Mouse (Mus musculus) hindbrain, embryonic 12.5 days (tissue): ENCODE results near the gene Lta. TPM values are rescaled to one million over a fixed set of nuclear protein-coding genes. Genes with fewer than 3 reads are reported as not detected.
A peak's percentile ranks its signal among the peaks of the same experiment; 100 is the strongest.

Experiments used
- ATAC-seq: fragments of 200-750 bp; cut with Nextera tagmentation; 2 replicates; pipeline ENCODE4 v1.8.0; 2017; ENCODE audit warnings: moderate TSS enrichment; ENCODE audit not compliant: low FRiP score
- H3K27ac ChIP-seq: fragments of 300-500 bp; sonication (generic); 2 replicates; pipeline ENCODE4 v1.5.1; 2016; ENCODE audit warnings: mild to moderate bottlenecking
- H3K27me3 ChIP-seq: fragments of 300-500 bp; sonication (generic); 2 replicates; pipeline ENCODE4 v1.6.1; 2016; ENCODE audit warnings: mild to moderate bottlenecking
- H3K36me3 ChIP-seq: fragments of 300-500 bp; sonication (generic); 2 replicates; pipeline ENCODE4 v1.6.1; 2016; ENCODE audit warnings: mild to moderate bottlenecking
- H3K4me1 ChIP-seq: fragments of 300-500 bp; sonication (generic); 2 replicates; pipeline ENCODE4 v1.6.1; 2016
- H3K4me2 ChIP-seq: fragments of 300-500 bp; sonication (generic); replicated peaks from 2 replicates; pipeline ENCODE4 v1.6.1; 2016; ENCODE audit warnings: mild to moderate bottlenecking
- H3K4me3 ChIP-seq: fragments of 300-500 bp; sonication (generic); 2 replicates; pipeline ENCODE4 v1.5.1; 2016; ENCODE audit warnings: mild to moderate bottlenecking
- H3K9ac ChIP-seq: fragments of 300-500 bp; sonication (generic); 2 replicates; pipeline ENCODE4 v1.6.1; 2016; ENCODE audit warnings: mild to moderate bottlenecking, moderate library complexity
- H3K9me3 ChIP-seq: fragments of 300-500 bp; sonication (generic); replicated peaks from 2 replicates; pipeline ENCODE4 v1.6.1; 2016; ENCODE audit warnings: mild to moderate bottlenecking
- WGBS: fragments of 180-500 bp; shearing (Covaris S2); methylation state at CpG from one replicate; pipeline ENCODE4 v1.1.7; 2016; 5-methylcytosine and 5-hydroxymethylcytosine counted together
- polyA plus RNA-seq: library from polyadenylated mRNA; unstranded; fragments of >200 nt; fragmentation: Nextera tagmentation; extraction: Ambion mirVana; gene quantifications from 2 replicates; pipeline ENCODE4 v1.2.1, GENCODE M21; 2016

The Lta gene
- polyA plus RNA-seq, 1 experiment from 2014 or later = not detected

DNA sequence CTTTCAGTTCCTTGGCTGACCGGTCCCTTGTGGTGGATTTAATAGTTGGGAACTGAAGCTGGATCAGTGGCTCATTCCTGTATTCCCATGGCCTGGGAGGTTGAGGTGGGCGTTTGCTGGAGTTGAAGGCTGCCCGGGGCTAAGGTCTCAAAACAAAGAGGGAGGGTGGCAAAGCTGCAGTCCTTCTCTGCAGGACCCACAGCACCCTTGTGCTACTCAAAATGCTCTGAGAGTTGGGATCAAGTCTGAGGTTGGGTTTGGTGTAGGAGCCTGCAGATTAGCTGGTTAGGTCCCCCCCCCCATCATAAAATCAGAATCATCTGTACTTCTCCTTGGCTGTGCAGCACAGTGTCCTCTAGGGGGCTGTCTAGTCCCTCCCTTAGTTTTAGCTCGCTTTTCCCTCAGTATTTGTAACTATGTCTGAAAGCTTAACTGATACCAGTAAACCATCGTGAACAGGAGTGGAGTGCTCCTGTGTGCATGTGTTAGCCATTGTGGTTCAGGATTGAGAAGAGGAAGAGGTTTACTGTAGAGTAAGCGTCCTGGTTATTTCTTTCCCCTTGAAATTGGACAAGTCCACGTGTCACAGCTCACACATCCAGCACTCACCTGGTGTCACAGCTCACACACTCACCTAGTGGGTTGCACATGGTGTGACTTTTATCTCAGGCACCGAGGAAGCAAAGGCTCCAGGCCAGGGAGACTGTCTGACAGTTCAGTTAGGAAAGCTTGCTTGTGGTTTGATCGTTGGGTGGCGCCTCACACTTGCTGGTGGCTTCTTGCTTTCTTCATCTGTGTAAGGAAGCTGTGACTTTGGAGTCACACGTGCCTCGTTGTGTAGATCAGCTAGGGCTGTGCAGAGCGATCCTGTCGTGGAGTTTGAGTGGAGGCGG is 40.8 kb upstream of the Lta start:
- H3K4me2 ChIP-seq = peak overlapping the region; percentile 92

DNA sequence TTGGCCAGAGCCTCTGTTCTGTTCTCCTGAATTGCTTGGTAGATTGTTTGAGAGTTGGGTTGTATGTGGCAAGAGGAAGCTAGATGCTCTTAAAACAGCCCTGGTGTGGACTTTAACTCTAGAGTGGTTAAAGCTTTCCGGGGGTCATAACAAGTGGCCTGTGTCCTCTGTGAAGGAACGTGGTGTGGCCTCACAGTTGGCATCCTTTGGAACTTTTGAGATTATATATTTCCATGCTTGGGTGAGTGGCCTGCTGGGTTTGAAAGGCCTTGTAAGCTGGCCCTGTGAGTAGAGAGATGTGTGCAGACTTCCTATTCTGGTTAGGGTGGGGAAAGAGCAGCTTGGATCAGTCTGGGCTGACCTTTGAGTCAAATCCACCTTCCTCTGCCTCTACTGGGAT is 39.8 kb upstream of the Lta start:
- peak overlapping the region; percentile 96; the same call in 1 of the 2 replicates for H3K9ac ChIP-seq
- peaks cover 67% of the 10 kb centered on the region for H3K36me3 ChIP-seq
- peak overlapping the region; percentile 75 for H3K4me3 ChIP-seq
- H3K27me3 ChIP-seq = no peaks in the 10 kb centered on the region
- peak overlapping the region; percentile 92 for H3K4me2 ChIP-seq
- WGBS = 74% methylated on average over 2 of the region's 2 CpGs
- no peak for ATAC-seq
- H3K9me3 ChIP-seq = no peaks in the 10 kb centered on the region
- no peak overlapping the region for H3K27ac ChIP-seq
- peaks cover 43% of the 10 kb centered on the region for H3K4me1 ChIP-seq

More for the DNA sequence above, 40.8 kb upstream of the Lta start:
- WGBS = 87% methylated on average over 15 of the region's 15 CpGs
- H3K27ac ChIP-seq = no peak overlapping the region; the same call in 1 of the 2 replicates
- H3K4me3 ChIP-seq = 0 out of 2 replicates have a peak overlapping the region, but pooled peaks have one; percentile 75
- no peaks in the 10 kb centered on the region for H3K9me3 ChIP-seq
- H3K27me3 ChIP-seq = no peaks in the 10 kb centered on the region
- 0 out of 2 replicates have a peak overlapping the region, but pooled peaks have one; percentile 37 for H3K9ac ChIP-seq
- no peak for ATAC-seq
- peaks cover 36% of the 10 kb centered on the region for H3K4me1 ChIP-seq
- H3K36me3 ChIP-seq = peaks cover 77% of the 10 kb centered on the region

GRCm38 (mm10) chr17:35243086-35243485 is 37.9 kb upstream of the Lta start:
- Histone ChIP-seq H3K9ac (peak overlapping the region; percentile 96), H3K36me3 (peaks cover 48% of the 10 kb centered on the region), H3K27me3 (no peaks in the 10 kb centered on the region), H3K4me1 (peaks cover 43% of the 10 kb centered on the region), H3K4me2 (peak overlapping the region; percentile 92), H3K4me3 (peak overlapping the region; percentile 75), H3K9me3 (no peaks in the 10 kb centered on the region), H3K27ac (peak overlapping the region; percentile 98)
- ATAC-seq = peak; percentile 5; the same call in 1 of the 2 replicates
- 6% methylated on average over 16 of the region's 16 CpGs for WGBS

DNA sequence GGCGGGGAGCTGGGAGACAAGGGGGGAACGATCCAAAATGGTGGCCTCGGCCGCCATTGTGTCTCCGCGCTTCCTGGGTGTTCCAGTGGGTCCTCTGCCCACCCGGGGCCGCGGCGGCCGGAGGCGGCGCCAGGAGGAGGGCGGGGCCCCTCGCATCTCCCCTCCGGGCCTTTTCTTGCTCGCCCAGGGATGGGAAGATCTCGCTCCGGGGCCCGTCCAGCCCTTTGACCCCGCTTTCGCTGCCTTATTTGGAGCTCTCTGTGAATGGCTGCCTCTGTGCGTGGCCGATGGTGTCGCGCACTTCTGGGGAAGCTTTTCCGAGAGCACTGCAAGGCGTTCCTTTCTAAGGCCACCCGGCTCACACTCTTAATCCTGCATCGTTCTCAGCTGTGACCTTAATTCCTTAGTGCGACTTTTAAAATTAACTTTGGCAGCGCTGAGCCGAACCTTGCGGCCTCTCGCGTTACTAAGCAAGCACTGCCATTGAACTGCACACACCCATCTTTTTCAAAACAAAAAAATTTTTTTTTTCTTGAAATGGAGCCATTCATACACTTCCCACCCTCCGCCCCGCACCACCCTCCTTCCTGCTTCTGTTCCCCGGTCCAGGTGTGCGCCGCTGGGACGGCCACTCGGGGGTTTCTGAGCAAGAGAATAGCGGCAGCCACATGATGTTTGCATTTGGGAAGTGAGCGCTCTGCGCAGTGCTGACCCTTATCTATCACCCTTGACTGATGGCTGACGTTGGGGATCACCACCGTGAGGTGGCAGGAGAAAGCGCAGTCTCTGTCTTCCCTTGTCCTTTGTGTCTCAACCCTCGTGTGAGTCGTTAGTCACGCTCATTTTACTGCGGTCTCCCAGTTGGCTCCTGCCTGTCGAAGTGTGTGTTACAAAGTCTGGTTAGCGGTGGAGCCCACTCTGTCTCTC is 37.1 kb upstream of the Lta start:
- Histone ChIP-seq H3K27ac (peak overlapping the region; percentile 98), H3K4me3 (peak overlapping the region; percentile 75), H3K9me3 (no peaks in the 10 kb centered on the region), H3K4me1 (peaks cover 43% of the 10 kb centered on the region), H3K36me3 (peaks cover 40% of the 10 kb centered on the region), H3K9ac (peak overlapping the region; percentile 96), H3K4me2 (peak overlapping the region; percentile 92), H3K27me3 (no peaks in the 10 kb centered on the region)
- ATAC-seq = peak; percentile 62
- under 1% methylated on average over 55 of the region's 55 CpGs for WGBS

DNA sequence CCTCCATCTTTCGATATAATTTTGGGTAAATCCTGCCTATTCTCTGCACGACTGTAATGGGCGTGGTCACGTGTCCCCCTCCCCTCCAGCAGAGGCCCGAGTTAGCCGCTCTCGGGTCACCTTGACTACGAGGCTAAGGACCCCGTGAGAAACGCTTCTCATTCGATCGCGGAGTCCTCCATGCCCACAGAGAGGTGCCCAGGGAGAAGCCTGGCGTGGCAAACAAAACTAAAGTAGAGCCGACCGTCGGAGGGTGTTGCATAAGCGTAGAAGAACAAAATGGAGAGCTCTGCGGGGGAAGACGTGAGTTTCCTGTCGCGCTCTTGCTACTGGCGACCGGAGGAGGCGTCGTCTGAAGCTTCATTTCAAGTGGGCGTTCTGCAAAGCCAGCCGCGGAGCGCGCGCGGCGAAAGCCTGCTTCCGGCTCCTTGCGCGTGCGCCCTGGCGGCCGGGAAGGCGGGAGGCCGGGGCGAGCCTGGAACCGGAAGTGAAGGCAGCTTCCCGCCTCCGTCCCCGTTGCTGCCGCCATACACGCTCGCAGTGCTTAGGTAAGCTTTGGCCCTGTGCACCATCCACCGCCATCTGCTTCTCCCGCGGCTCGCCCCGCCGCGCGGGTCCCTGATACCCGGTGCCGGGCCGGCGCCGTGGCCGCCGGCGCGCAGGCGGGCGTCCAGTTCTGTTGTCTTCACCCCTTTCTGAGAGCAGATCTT is 36.3 kb upstream of the Lta start, which contains the start of gene Ddx39b:
Ddx39b (plus strand) TSS at position 442 of the 710 bp plus-strand sequence.
- H3K27ac ChIP-seq = peak within 1 kb of the TSS; percentile 98
- no peaks in the 10 kb centered on the region for H3K27me3 ChIP-seq
- peaks cover 32% of the 10 kb centered on the region for H3K36me3 ChIP-seq
- peak within 1 kb of the TSS; percentile 92 for H3K4me2 ChIP-seq
- under 1% methylated on average over 67 of the region's 69 CpGs for WGBS
- peak within 1 kb of the TSS; percentile 75 for H3K4me3 ChIP-seq
- H3K4me1 ChIP-seq = peaks cover 46% of the 10 kb centered on the region
- no peaks in the 10 kb centered on the region for H3K9me3 ChIP-seq
- peak within 1 kb of the TSS; percentile 96 for H3K9ac ChIP-seq
- peak; percentile 90 for ATAC-seq

DNA sequence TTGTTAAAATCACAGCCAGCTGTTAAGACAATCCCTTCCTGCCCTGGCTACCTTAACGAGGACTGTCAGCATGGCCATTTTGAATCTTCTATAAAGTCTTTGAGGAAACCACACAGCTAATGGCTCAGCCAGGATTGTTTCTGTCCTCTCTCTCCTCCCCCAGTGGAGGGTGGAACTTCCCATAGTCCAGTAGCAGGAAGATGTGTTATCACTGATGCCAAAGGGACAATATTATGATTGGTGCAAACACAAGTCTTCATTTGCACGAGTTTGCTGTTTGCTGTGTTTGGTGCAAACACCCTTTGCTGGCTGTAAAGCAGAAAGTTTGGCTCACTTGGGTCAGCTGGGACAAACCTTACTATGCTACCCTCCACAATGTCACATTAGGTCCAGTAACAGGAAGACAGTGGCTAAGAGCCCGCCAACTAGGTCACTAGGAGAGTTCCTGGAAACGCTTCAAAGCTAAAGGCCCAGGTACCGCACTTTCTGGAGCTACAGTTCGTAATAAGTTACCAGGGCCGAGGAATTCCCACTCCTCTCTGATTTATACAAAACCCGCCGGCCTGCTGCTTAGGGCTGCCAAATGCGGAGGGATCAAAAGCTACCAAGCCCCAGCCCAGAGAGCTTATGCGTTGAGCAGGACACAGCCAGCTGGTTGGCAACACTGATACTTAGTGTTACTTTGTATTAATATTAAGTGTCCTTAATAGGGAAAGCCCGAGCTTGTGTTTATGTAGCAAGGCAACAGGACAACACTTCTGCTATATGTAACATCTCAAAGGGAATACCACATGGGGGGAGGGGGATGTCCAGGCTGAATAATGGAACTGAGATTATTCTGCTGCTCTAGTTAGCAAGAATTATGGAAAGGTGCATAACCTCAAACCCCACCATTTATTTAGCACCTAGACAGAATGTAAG is 35.5 kb upstream of the Lta start:
- Histone ChIP-seq H3K27ac (peak overlapping the region; percentile 98), H3K4me3 (peak overlapping the region; percentile 75), H3K36me3 (peaks cover 24% of the 10 kb centered on the region), H3K4me1 (peaks cover 38% of the 10 kb centered on the region), H3K4me2 (peak overlapping the region; percentile 92), H3K9me3 (no peaks in the 10 kb centered on the region), H3K27me3 (no peaks in the 10 kb centered on the region), H3K9ac (peak overlapping the region; percentile 96)
- WGBS = 30% methylated on average over 12 of the region's 12 CpGs
- peak; percentile 2; the same call in 1 of the 2 replicates for ATAC-seq

DNA sequence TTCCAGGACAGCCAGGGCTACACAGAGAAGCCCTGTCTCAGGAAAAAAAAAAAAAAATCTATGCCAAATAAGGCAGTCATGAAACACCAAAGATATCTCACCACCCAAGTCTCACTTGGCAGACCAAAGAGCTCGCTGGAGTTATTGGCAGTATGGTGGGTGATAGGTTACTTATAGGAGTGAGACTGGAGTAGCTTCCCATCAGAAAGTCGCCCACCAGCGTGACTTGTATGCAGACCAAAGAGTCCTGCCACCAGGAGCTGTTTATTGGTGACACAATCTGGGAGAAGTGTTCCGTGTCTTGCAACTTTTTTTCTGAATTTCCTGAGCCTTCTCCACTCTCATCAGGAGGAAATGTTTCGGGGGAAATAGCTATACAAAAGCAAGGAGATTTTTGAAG is 34.5 kb upstream of the Lta start:
- Histone ChIP-seq H3K27ac (no peak overlapping the region), H3K4me1 (peaks cover 34% of the 10 kb centered on the region), H3K9me3 (no peaks in the 10 kb centered on the region), H3K4me3 (no peak overlapping the region), H3K9ac (no peak overlapping the region), H3K4me2 (no peak overlapping the region), H3K27me3 (no peaks in the 10 kb centered on the region), H3K36me3 (peaks cover 16% of the 10 kb centered on the region)
- WGBS = 87% methylated on average over 5 of the region's 5 CpGs
- no peak for ATAC-seq

GRCm38 (mm10) chr17:35237504-35237903 is 32.4 kb upstream of the Lta start:
- Histone ChIP-seq H3K27me3 (no peaks in the 10 kb centered on the region), H3K36me3 (0 out of 2 replicates have a peak, but pooled peaks cover 7% of the 10 kb centered on the region), H3K4me1 (peaks cover 37% of the 10 kb centered on the region), H3K9ac (no peak overlapping the region), H3K4me3 (no peak overlapping the region), H3K4me2 (0 out of 2 replicates have a peak overlapping the region, but pooled peaks have one; percentile 5), H3K27ac (no peak overlapping the region), H3K9me3 (no peaks in the 10 kb centered on the region)
- no peak for ATAC-seq
- WGBS = 89% methylated on average over 12 of the region's 12 CpGs

GRCm38 (mm10) chr17:35236996-35237395 is 31.8 kb upstream of the Lta start:
- WGBS = 69% methylated on average over 9 of the region's 9 CpGs
- Histone ChIP-seq H3K4me2 (peak overlapping the region; percentile 78), H3K27ac (peak overlapping the region; percentile 95; the same call in 1 of the 2 replicates), H3K9me3 (no peaks in the 10 kb centered on the region), H3K9ac (peak overlapping the region; percentile 85), H3K27me3 (no peaks in the 10 kb centered on the region), H3K36me3 (0 out of 2 replicates have a peak, but pooled peaks cover 7% of the 10 kb centered on the region), H3K4me1 (peaks cover 37% of the 10 kb centered on the region), H3K4me3 (peak overlapping the region; percentile 56)
- ATAC-seq = no peak

DNA sequence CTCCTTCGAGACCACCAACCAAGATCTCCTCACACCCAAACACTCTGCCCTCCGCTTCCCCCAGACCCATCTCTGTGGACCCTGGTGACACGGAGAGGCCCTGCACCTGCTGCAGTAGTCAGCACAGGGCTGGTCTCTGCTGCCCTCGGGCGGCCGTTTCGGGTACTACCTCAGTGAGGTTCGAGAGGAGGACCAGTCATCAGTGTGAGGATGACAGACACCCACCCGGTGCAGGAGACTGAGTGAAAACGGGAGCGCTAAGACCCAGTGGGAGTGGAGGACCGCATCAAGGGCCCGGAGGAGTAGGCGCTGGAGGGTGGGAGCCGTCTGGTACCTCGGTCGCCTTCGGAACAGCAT is 31.2 kb upstream of the Lta start:
- peak overlapping the region; percentile 78 for H3K4me2 ChIP-seq
- peak; percentile 81 for ATAC-seq
- peak overlapping the region; percentile 56 for H3K4me3 ChIP-seq
- peak overlapping the region; percentile 85 for H3K9ac ChIP-seq
- no peaks in the 10 kb centered on the region for H3K9me3 ChIP-seq
- under 1% methylated on average over 18 of the region's 18 CpGs for WGBS
- H3K27ac ChIP-seq = peak overlapping the region; percentile 95
- peaks cover 41% of the 10 kb centered on the region for H3K4me1 ChIP-seq
- H3K36me3 ChIP-seq = 0 out of 2 replicates have a peak, but pooled peaks cover 7% of the 10 kb centered on the region
- H3K27me3 ChIP-seq = no peaks in the 10 kb centered on the region
